Mouse (Mus musculus): ENCODE results near the gene Slc37a3. TPM values are rescaled to one million over a fixed set of nuclear protein-coding genes. Genes with fewer than 3 reads are reported as not detected.

Slc37a3 gene
- polyA plus RNA-seq, 1 experiment from 2014 or later: 27.5 TPM

DNA sequence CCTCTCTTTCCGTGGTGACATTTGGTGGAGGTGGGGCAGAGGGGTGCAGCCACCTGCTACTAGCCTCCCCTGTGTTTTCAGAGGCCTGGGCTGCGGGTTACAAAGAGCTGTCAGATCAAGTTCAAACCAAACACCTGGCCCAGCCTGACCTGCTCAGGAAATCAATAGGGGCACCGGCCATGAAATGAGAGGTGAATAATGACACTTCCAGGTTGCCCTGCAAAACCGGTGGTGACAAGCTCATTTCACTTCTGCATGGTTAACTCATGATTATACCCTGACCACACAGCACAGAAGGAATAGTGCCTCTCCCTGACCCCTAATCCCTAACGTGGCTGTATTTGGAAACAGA, 90.8 kb downstream of the Slc37a3 start:
- Histone ChIP-seq H3K4me3 (no peak overlapping the region), H3K36me3 (no peaks in the 10 kb centered on the region; the same call in 1 of the 2 replicates), H3K4me1 (replicated peaks) (peaks cover 23% of the 10 kb centered on the region), H3K27me3 (no peaks in the 10 kb centered on the region), H3K27ac (peak overlapping the region; percentile 41; the same call in 1 of the 2 replicates), H3K9ac (no peak overlapping the region), H3K9me3 (replicated peaks) (no peaks in the 10 kb centered on the region), H3K4me2 (no peak overlapping the region)
- 29% methylated on average over 5 of the region's 5 CpGs for WGBS
- no peak for ATAC-seq (replicated peaks; ENCODE audit: insufficient number of reproducible peaks, insufficient read depth, low FRiP score, low read depth)

DNA sequence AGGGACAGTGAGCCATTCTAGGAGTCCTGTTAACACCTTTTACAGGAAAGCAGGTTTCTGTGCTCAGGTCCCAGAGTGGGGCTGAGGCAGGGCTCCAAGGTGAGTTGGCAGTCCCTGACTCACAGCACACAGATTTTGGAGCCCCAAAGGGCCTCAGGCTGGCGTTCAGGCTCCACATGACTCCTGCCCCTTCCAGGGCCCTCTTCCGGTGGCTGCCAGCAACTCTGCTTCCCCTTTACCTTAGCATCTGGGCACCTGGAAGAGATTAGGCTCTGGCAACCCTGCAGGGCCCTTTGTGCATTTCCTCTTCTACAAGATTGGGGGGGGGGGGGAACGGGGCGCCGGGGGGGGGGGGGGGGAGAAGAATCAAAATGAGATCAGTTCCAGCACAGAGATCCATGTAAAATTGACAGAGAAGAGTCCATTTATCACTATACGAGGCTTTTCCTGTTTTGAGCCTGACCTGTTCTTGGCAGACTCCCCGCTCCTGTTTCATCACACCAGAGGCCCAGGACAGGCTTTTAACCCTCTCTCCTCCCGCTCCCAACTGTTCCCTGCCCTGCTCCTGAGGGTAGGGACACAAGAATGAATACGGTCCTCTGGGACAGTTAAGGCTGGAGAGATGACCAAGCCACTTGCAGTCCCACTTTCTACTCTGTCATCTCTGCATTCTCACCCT, 91.3 kb downstream of the Slc37a3 start:
- H3K4me2 ChIP-seq: no peak overlapping the region
- WGBS: 7% methylated on average over 8 of the region's 9 CpGs
- peaks cover 23% of the 10 kb centered on the region for H3K4me1 ChIP-seq (replicated peaks)
- H3K9me3 ChIP-seq (replicated peaks): no peaks in the 10 kb centered on the region
- H3K4me3 ChIP-seq: no peak overlapping the region
- peak overlapping the region; percentile 41 for H3K27ac ChIP-seq
- no peaks in the 10 kb centered on the region; the same call in 1 of the 2 replicates for H3K36me3 ChIP-seq
- no peaks in the 10 kb centered on the region for H3K27me3 ChIP-seq
- no peak overlapping the region for H3K9ac ChIP-seq
- ATAC-seq (replicated peaks; ENCODE audit: insufficient number of reproducible peaks, insufficient read depth, low FRiP score, low read depth): no peak

DNA sequence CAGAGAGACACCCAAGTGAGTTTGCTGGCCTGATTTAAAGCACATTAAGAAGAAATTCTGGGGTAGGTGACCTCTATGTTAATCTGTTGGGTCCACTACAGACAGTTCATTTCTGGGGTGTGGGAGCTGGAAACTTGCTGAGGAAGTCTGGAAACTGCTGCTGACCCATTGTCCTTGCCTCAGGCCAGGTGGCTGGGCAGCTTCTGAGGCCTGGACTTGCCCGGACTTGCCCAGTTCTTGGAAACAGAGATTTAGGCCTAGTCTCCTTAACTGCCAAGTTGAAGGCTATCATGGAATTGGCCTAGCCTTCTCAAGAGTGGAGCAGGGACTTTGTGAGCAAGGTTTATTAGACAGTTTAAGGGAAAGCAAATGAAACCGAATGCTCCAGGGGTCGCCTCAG, 92.6 kb downstream of the Slc37a3 start:
- 88% methylated on average over 3 of the region's 3 CpGs for WGBS
- H3K27ac ChIP-seq: no peak overlapping the region
- no peak for ATAC-seq (replicated peaks; ENCODE audit: insufficient number of reproducible peaks, insufficient read depth, low FRiP score, low read depth)

More for the DNA sequence above, 92.6 kb downstream of the Slc37a3 start:
- Histone ChIP-seq H3K4me3 (no peak overlapping the region), H3K36me3 (no peaks in the 10 kb centered on the region; the same call in 1 of the 2 replicates), H3K4me2 (no peak overlapping the region), H3K9ac (no peak overlapping the region), H3K9me3 (replicated peaks) (no peaks in the 10 kb centered on the region), H3K4me1 (replicated peaks) (peaks cover 20% of the 10 kb centered on the region), H3K27me3 (no peaks in the 10 kb centered on the region)

Other genes with a start within 250 kb of the Slc37a3 start
- 4.6 and 5.4 TPM in 2 replicates for gene Kdm7a, start 170.9 kb downstream of the Slc37a3 start, polyA plus RNA-seq (2015; fragmentation: Nextera tagmentation; extraction: Ambion mirVana)
- gene Rab19, start 3.5 kb upstream of the Slc37a3 start, polyA plus RNA-seq (2015; fragmentation: Nextera tagmentation; extraction: Ambion mirVana): 0.50 and 1.4 TPM in 2 replicates
- gene Mkrn1, start 42.8 kb upstream of the Slc37a3 start, polyA plus RNA-seq (2015; fragmentation: Nextera tagmentation; extraction: Ambion mirVana): 126 and 128 TPM in 2 replicates
- gene Dennd2a, start 180.2 kb upstream of the Slc37a3 start, polyA plus RNA-seq (2015; fragmentation: Nextera tagmentation; extraction: Ambion mirVana): 11.9 and 14.6 TPM in 2 replicates
- gene Adck2, start 196.2 kb upstream of the Slc37a3 start, polyA plus RNA-seq (2015; fragmentation: Nextera tagmentation; extraction: Ambion mirVana): 18.4 and 18.9 TPM in 2 replicates
- 2.0 TPM in 1 of 2 replicates, not detected in the other for gene Gm42420, start 208.1 kb upstream of the Slc37a3 start, polyA plus RNA-seq (2015; fragmentation: Nextera tagmentation; extraction: Ambion mirVana)
- 546 and 708 TPM in 2 replicates for gene Ndufb2, start 214.9 kb upstream of the Slc37a3 start, polyA plus RNA-seq (2015; fragmentation: Nextera tagmentation; extraction: Ambion mirVana)

Measured in heart, embryonic 15.5 days (tissue).